Mouse (Mus musculus) mouse trophoblast stem cell (cell line): Measurements from ENCODE around the gene Zdhhc17.

Experiments
- in situ Hi-C, 2 experiments: fragments of 300-500 bp; cut with MseI, MboI; formaldehyde crosslinking; loops; 2 replicates in 1 of 2; 3 replicates in 1 of 2; pipeline ENCODE4 v1.15.1; 2025

The Zdhhc17 gene

DNA sequence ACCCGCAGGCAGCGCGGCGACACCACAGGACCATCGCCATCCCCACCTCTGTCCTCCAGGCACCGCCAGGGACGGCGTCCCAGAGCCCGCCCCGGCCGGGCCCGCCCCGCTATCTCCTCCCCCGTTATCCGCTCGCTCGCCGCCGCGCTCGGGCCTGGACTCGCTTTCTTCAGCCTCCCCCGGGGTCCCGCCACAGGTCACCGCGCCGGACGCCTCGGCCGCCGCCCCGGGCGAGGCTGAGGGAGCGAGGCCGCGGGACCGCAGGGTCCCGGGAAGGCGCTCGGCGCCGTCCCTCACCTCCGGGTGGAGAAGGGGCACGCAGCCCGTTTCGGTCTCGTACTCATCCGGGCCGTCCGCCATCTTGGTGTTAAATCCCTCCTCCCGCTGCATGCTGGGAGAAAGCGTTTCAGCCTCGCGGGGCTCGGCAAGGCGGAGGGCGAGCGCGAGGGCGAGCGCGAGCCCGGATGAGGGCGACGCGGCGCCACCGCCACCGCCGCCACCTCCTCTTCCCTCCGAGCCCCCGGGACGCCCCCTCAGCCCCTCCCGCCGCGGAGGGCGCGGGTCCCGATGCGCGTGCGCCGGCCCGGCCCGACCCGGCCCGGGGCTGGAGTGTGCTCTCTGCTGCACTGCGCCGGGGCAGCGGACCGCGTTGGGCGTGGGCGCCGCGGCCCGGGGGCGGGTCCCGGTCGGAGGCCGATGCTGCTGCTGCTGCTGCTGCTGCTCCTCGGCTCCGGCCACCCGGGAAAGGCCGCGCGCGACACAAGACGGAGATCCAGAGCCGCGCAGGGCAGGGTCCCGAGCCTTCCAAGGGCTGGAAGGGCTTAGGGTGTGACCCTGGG is at the start of gene Zdhhc17:
Zdhhc17 (minus strand) TSS at position 500 of the 839 bp plus-strand sequence.
- in situ Hi-C loops: no loop called here

DNA sequence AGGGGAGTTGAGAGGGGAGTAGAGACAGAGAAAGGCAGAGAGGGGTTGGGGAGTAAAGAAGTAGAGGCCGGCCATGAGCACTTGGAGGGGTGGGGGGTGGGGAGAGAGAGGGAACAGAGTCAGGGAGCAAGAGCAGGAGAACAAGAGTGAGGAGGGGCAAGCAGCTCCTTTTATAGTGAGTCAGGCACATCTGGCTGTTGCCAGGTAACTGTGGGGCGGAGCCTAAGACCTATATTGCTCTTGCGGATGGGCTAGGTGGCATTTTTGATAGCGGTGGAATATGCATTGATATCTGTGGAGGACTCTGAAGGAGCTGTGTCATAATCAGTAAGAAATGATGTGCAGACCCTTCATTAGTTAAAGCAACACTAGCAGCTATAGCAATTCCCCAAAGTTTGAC is 45.8 kb upstream of the Zdhhc17 start:
- in situ Hi-C loops: no loop called here

DNA sequence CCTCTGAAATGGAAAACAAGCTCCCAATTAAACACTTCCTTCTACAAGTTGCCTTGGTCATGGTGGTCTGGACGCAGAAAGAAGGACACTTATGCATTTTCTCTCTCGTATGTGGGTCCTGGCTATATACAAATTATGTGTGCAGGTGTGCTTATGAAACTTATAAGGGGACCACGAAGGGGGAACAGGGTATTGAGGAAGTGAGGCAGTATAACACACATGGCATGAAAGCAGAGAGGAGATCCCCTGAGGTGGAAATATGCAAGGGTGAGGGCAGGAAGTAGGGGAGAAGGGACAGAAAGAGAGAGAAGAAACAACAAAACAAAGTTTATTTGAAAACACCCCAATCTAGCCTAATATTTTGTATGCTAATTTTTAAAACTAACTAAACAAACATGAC is 41.7 kb upstream of the Zdhhc17 start:
- in situ Hi-C loops: no loop called here

DNA sequence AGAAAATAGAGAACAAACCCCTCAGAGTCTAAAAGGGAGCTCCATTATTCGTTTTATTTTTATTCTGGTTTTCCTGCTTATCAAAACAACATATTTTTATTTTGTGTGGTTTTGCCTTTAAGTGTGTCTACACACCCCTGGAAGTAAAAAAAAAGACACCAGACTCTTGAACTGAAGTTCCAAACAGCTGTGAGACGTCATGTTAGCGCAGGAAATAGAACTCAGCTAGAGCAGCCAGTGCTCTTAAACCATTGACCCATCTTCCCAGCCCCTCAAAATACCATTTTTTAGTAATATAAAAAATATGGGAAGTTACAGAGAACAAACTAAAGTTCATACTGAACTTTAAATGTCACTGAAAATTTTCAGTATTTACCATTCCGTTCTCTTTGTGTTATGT is 40.6 kb upstream of the Zdhhc17 start:
- in situ Hi-C loops: no loop called here

- in situ Hi-C loops: no loop called here
These were observed 40.1 kb upstream of the Zdhhc17 start for GRCm38 (mm10) chr10:111050061-111050460.

DNA sequence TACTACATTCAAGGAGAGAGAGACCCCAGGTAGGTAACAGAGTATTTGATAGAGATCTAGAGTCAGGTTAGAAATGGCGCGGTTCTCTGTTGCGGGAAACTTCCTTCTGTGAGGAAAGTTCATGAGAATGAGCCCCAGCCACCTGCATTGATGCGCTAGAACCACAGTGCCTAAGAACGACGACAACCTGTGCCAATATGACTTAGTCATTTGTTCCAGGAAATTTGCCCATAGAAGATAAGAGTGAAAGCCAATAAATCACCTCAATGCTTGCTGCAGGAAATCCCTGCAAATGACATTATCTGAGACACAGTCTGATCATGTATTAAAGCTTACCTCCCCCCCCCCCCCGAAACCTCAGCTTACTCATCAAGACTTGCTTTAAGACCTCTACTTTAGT is 38.0 kb upstream of the Zdhhc17 start:
- in situ Hi-C loops: no loop called here

GRCm38 (mm10) chr10:111040078-111040656 is 30.2 kb upstream of the Zdhhc17 start:
- in situ Hi-C loops: no loop called here

GRCm38 (mm10) chr10:111036851-111037250 is 26.9 kb upstream of the Zdhhc17 start:
- in situ Hi-C loops: no loop called here

- in situ Hi-C loops: no loop called here
These were observed 25.2 kb upstream of the Zdhhc17 start for GRCm38 (mm10) chr10:111035134-111035533.

- in situ Hi-C loops: no loop called here
These were observed 21.8 kb upstream of the Zdhhc17 start for GRCm38 (mm10) chr10:111031511-111032365.

GRCm38 (mm10) chr10:111030845-111031244 is 20.9 kb upstream of the Zdhhc17 start:
- in situ Hi-C loops: no loop called here

DNA sequence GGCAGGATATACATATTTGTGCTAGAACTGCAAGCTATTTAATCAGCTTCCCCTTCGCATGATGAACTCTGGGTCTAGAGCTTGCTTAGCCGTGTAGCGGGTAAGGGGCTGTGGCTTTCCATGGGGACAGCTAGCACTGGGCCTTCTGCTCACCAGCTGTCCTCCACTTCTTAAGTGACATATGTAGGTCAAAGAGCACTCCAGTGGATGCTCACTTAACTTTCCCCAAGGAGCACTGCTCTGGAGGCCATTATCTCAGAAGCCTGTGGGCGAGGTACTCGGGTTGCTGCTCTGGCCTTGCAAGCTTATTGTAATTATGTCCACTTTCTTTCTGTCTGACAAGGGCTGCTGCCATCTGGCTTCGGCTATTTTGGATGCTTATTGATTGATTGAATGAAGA is 16.2 kb upstream of the Zdhhc17 start:
- in situ Hi-C loops: no loop called here

DNA sequence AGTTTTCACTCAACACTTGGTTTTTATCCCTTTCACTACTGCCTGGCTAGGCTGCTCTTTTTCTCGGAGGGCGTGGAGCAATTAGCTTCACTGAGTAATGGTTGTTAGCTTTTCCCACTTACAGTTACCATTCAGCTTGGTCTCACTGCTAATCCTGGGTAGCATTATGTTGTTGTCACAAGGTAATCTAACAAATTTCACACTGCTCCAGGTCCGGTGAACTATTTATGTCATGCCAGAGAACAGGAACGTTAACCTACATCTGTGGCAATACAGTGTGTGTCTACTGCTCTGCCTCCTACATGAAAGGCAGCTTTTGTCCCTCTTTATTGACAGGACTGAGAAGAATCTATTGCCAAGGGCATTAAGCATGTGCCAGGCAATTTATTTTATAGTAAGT is 14.8 kb upstream of the Zdhhc17 start:
- in situ Hi-C loops: no loop called here

DNA sequence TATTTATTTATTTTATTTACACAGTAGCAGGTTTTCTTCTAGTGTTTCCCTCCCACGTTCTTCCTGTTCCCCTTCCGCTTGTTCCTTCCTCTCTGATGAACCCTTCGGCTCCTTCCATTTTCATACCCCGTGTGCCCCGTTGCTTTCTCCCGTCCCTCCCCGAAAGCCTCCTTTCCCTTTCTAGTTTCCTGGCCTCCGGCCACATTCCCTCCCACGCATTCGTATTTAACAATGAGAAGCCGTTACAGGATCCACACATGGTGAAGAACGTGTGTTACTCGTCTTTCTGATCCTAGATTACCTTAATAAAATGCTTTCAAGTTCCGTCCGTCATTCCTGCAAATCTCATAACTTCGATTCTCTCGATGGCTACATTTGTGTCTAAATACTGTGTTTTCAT is 4.5 kb upstream of the Zdhhc17 start:
- in situ Hi-C loops: no loop called here

- in situ Hi-C loops: no loop called here
These were observed 3.3 kb upstream of the Zdhhc17 start for GRCm38 (mm10) chr10:111013265-111013664.

GRCm38 (mm10) chr10:111012496-111013038 is 2.6 kb upstream of the Zdhhc17 start:
- in situ Hi-C loops: no loop called here

GRCm38 (mm10) chr10:111011226-111011765 is 1.4 kb upstream of the Zdhhc17 start:
- in situ Hi-C loops: no loop called here

DNA sequence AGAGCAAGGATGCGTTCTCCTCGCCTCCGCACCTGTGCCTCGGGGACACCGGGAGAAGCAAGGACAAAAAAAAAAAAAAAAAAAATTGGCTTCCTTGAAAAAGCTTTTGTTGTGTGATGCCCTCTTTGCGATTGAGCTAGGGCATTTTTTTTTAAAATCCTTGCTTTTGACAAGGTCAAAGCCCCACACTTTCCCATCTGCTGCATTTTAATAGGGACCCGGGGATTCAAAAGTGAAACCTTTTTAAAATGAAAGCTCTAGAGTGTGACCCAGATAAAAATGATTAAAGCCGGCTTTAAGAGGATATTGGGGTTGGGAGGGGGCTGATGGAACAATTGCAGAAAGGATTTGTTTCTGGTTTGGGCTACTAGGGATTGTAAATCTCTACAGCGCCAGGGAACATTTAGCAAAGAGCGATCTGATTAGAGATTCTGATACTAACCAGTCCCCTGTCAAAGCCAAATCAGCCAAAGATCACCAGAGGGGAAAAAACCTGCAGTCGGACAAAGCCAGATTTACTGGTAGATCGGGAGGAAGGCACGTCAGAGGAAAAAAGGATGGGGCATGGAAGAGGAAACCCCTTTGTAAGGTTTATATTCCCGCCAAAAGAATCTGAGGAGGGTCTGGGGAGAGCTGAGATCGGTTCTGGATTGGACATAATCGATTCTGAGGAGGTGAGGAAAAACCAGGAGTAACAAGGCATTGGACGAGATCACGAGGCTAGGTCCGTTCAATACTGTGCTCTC is 713 bp upstream of the Zdhhc17 start:
- in situ Hi-C loops: no loop called here

DNA sequence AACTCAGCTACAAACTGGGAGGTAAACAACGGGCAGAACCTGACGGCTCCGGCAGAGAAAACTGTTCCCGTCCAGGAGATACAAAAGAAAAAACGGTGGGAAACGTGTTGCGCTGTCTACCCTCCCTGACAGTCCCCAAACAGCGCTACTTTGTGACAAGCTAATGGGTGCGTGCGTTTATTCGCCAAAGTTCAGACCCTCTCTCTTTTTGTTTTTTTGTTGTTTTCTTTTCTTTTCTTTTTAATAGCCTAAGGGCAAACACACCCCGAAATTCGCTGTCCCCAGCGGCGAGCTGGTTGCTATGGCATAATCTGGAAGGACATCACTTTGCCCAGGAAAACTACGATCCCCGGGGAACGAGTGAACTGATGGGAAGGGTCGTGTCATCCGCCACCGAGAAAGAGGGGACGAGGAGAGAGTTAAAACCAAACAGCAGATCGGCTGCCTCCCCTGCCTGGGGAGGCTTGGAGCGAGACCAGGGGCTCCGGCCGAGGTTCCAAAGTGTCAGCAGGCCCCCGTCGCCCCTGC is 763 bp downstream of the Zdhhc17 start:
- in situ Hi-C loops: no loop called here

GRCm38 (mm10) chr10:111007687-111008086 is 2.3 kb downstream of the Zdhhc17 start:
- in situ Hi-C loops: no loop called here
